ENCODE assay signal across 14 mouse cellular contexts in genomic region chr13:37034745-37035144, GRCm38 (mm10).
"Had no signal": no experiment of that assay in that cellular context is flagged by ENCODE, and none has a peak within 500 bp of the region (broad histone marks: within the 10 kb centered on the region; RNA-seq: fewer than 3 reads in every experiment).

No protein-coding gene starts in this region.

- H3K4me3 ChIP-seq: limb, embryonic 12.5 days; midbrain, embryonic 10.5 days; myocyte; neural tube, embryonic 15.5 days had no signal

- ATAC-seq: intestine, postnatal 0 days; lung, postnatal 0 days had no signal

- H3K4me1 ChIP-seq: limb, embryonic 12.5 days; midbrain, embryonic 10.5 days; neural tube, embryonic 15.5 days had no signal

- H3K9me3 ChIP-seq: limb, embryonic 12.5 days; neural tube, embryonic 15.5 days had no signal

- H3K36me3 ChIP-seq: limb, embryonic 12.5 days; midbrain, embryonic 10.5 days; neural tube, embryonic 15.5 days had no signal

- H3K9ac ChIP-seq: limb, embryonic 12.5 days; liver, embryonic 14.5 days; neural tube, embryonic 15.5 days had no signal

- H3K27ac ChIP-seq: limb, embryonic 12.5 days; liver, embryonic 14.5 days; midbrain, embryonic 10.5 days; neural tube, embryonic 15.5 days had no signal

- H3K4me2 ChIP-seq: limb, embryonic 12.5 days; neural tube, embryonic 15.5 days had no signal

- H3K27me3 ChIP-seq: limb, embryonic 12.5 days; neural tube, embryonic 15.5 days had no signal

- DNase-seq: kidney, adult 8-10 months; kidney, postnatal 25 days; lung, adult 18-20 months; lung, postnatal 4 days; midbrain, embryonic 14.5 days; spleen, adult 18-20 months; thymus, postnatal 4 days had no signal
